Mouse (Mus musculus): ENCODE measurements around the gene Cdx4. TPM values are rescaled to one million over a fixed set of nuclear protein-coding genes. Genes with fewer than 3 reads are reported as not detected.

The Cdx4 gene
- polyA plus RNA-seq, 1 experiment from 2014 or later, result not detected

- no peak overlapping the region for H3K27ac ChIP-seq (ENCODE audit: low read length)
- no peak overlapping the region for H3K9ac ChIP-seq (ENCODE audit: low read depth, low read length)
- H3K4me3 ChIP-seq (ENCODE audit: low read depth, low read length), result no peak overlapping the region
- no peaks in the 10 kb centered on the region for H3K27me3 ChIP-seq (ENCODE audit: control insufficient read depth, insufficient read depth, low read depth, low read length)
- H3K4me1 ChIP-seq (ENCODE audit: control insufficient read depth, low read depth, low read length), result no peaks in the 10 kb centered on the region
- ATAC-seq (ENCODE audit: low read depth), result no peak
- H3K9me3 ChIP-seq (replicated peaks; ENCODE audit: control insufficient read depth, low read length), result no peaks in the 10 kb centered on the region
- no peaks in the 10 kb centered on the region for H3K36me3 ChIP-seq (ENCODE audit: control insufficient read depth, insufficient read depth)
- 53% methylated on average over 3 of the region's 3 CpGs for WGBS (ENCODE audit: insufficient replicate concordance)
- H3K4me2 ChIP-seq (ENCODE audit: low read depth, low read length), result no peak overlapping the region
Observed at GRCm38 (mm10) chrX:103368650-103369049, 47.5 kb downstream of the Cdx4 start.

- Histone ChIP-seq H3K9ac (ENCODE audit: low read depth, low read length) (no peak overlapping the region), H3K4me3 (ENCODE audit: low read depth, low read length) (no peak overlapping the region), H3K27me3 (ENCODE audit: control insufficient read depth, insufficient read depth, low read depth, low read length) (no peaks in the 10 kb centered on the region), H3K4me2 (ENCODE audit: low read depth, low read length) (no peak overlapping the region), H3K36me3 (ENCODE audit: control insufficient read depth, insufficient read depth) (no peaks in the 10 kb centered on the region), H3K4me1 (ENCODE audit: control insufficient read depth, low read depth, low read length) (no peaks in the 10 kb centered on the region), H3K9me3 (replicated peaks; ENCODE audit: control insufficient read depth, low read length) (no peaks in the 10 kb centered on the region), H3K27ac (ENCODE audit: low read length) (no peak overlapping the region)
- 34% methylated on average over 2 of the region's 2 CpGs for WGBS (ENCODE audit: insufficient replicate concordance)
- ATAC-seq (ENCODE audit: low read depth), result no peak
Observed at GRCm38 (mm10) chrX:103371221-103371620, 50.0 kb downstream of the Cdx4 start.

- Histone ChIP-seq H3K4me3 (ENCODE audit: low read depth, low read length) (no peak overlapping the region), H3K36me3 (ENCODE audit: control insufficient read depth, insufficient read depth) (no peaks in the 10 kb centered on the region), H3K9ac (ENCODE audit: low read depth, low read length) (no peak overlapping the region), H3K9me3 (replicated peaks; ENCODE audit: control insufficient read depth, low read length) (no peaks in the 10 kb centered on the region), H3K4me1 (ENCODE audit: control insufficient read depth, low read depth, low read length) (no peaks in the 10 kb centered on the region), H3K4me2 (ENCODE audit: low read depth, low read length) (no peak overlapping the region), H3K27me3 (ENCODE audit: control insufficient read depth, insufficient read depth, low read depth, low read length) (no peaks in the 10 kb centered on the region), H3K27ac (ENCODE audit: low read length) (no peak overlapping the region)
- no peak for ATAC-seq (ENCODE audit: low read depth)
- 34% methylated on average over 2 of the region's 2 CpGs for whole genome bisulfite sequencing (ENCODE audit: insufficient replicate concordance)
Observed at GRCm38 (mm10) chrX:103371627-103372026, 50.4 kb downstream of the Cdx4 start.

GRCm38 (mm10) chrX:103374250-103374649 lies 53.1 kb downstream of the Cdx4 start:
- 51% methylated on average over 5 of the region's 5 CpGs for WGBS (ENCODE audit: insufficient replicate concordance)
- Histone ChIP-seq H3K4me3 (ENCODE audit: low read depth, low read length) (no peak overlapping the region), H3K27me3 (ENCODE audit: control insufficient read depth, insufficient read depth, low read depth, low read length) (peaks cover 2% of the 10 kb centered on the region; the same call in 1 of the 2 replicates), H3K9ac (ENCODE audit: low read depth, low read length) (no peak overlapping the region), H3K36me3 (ENCODE audit: control insufficient read depth, insufficient read depth) (no peaks in the 10 kb centered on the region), H3K27ac (ENCODE audit: low read length) (no peak overlapping the region), H3K4me2 (ENCODE audit: low read depth, low read length) (no peak overlapping the region), H3K9me3 (replicated peaks; ENCODE audit: control insufficient read depth, low read length) (no peaks in the 10 kb centered on the region), H3K4me1 (ENCODE audit: control insufficient read depth, low read depth, low read length) (no peaks in the 10 kb centered on the region)
- ATAC-seq (ENCODE audit: low read depth), result no peak

Other genes starting within 250 kb of the Cdx4 start
- gene Nap1l2, start 134.8 kb upstream of the Cdx4 start, polyA plus RNA-seq (2015; fragmentation: Nextera tagmentation; extraction: Ambion mirVana), result 0.04 and 0.05 TPM in 2 replicates
- gene Chic1, start 35.1 kb downstream of the Cdx4 start, polyA plus RNA-seq (2015; fragmentation: Nextera tagmentation; extraction: Ambion mirVana), result 0.44 and 0.51 TPM in 2 replicates
- not detected in 2 replicates for gene Tsx, start 93.1 kb downstream of the Cdx4 start, polyA plus RNA-seq (2015; fragmentation: Nextera tagmentation; extraction: Ambion mirVana)
- not detected in 2 replicates for gene Gm26992, start 100.6 kb downstream of the Cdx4 start, polyA plus RNA-seq (2015; fragmentation: Nextera tagmentation; extraction: Ambion mirVana)

Measured in liver, embryonic 16.5 days (tissue).